Mouse (Mus musculus) embryonic facial prominence, embryonic 10.5 days (tissue): Measurements from ENCODE around the gene Chst10. TPM values are rescaled to one million over a fixed set of nuclear protein-coding genes. Genes with fewer than 3 reads are reported as not detected.

Experiments used
- DNase-seq: peaks from one replicate; pipeline ENCODE4 v3.0.0-alpha.2; 2017; ENCODE audit warnings: low spot score
- H3K27ac ChIP-seq: fragments of 300-500 bp; sonication (generic); replicated peaks from 2 replicates; pipeline ENCODE4 v1.5.1; 2016; ENCODE audit warnings: mild to moderate bottlenecking
- H3K27me3 ChIP-seq: fragments of 300-500 bp; sonication (generic); replicated peaks from 2 replicates; pipeline ENCODE4 v1.6.1; 2016; ENCODE audit warnings: low read depth, mild to moderate bottlenecking; ENCODE audit not compliant: poor library complexity, severe bottlenecking
- H3K36me3 ChIP-seq: fragments of 300-500 bp; sonication (generic); replicated peaks from 2 replicates; pipeline ENCODE4 v1.6.1; 2016; ENCODE audit warnings: mild to moderate bottlenecking, moderate library complexity
- H3K4me1 ChIP-seq: fragments of 300-500 bp; sonication (generic); 2 replicates; pipeline ENCODE4 v1.6.1; 2016
- H3K4me3 ChIP-seq: fragments of 300-500 bp; sonication (generic); 2 replicates; pipeline ENCODE4 v1.5.1; 2016; ENCODE audit warnings: mild to moderate bottlenecking, moderate library complexity
- H3K9me3 ChIP-seq: fragments of 300-500 bp; sonication (generic); 2 replicates; pipeline ENCODE4 v1.6.1; 2016; ENCODE audit warnings: mild to moderate bottlenecking
- WGBS: fragments of 180-500 bp; shearing (Covaris S2); methylation state at CpG from one replicate; pipeline ENCODE4 v1.1.7; 2016; 5-methylcytosine and 5-hydroxymethylcytosine counted together
- polyA plus RNA-seq: library from polyadenylated mRNA; unstranded; fragments of >200 nt; fragmentation: Nextera tagmentation; extraction: Ambion mirVana; gene quantifications from 2 replicates; pipeline ENCODE4 v1.2.1, GENCODE M21; 2016

The Chst10 gene
- polyA plus RNA-seq = 8.2 and 9.0 TPM in 2 replicates

DNA sequence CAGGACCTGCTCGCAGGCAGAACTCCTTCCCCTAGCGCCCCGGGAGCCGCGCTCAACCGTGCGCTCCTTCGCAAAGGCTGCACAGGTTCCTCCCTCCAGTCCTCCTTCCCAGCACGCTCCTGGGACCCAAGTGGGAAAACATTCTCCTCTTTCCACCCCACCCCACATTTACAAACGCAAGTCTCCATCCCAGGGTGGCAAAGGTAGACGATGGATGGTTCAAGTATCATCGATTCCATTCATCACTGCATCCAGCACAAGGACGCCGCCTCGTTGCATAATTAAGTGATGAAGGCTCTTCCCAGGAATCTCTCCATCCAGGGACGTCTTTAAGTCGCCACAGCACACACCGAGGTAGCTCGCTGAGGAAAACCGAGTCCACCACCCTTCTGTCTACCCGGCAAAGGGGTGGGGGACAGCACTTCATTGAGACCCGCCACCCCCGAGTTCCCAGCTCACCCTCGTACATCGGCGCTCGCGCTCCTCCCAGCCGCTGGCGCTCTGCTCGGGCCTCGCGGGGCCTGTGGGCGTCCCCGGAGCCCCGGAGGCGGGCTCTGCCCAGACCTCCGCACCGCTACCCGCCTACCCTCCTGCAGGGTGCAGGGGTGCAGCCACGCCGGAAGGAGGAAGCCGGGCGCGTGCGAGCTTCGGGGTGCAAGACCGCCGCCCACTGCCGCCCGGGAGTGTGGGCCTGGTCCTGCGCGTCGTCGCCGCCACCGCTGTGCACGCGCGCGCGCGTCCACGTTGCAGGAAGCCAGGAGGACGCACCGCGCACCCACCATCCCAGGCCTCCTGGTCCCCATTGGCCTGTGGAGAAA, at the start of gene Chst10:
TSS of gene Chst10 (minus strand) at position 731 of the 818 bp plus-strand sequence.
- Histone ChIP-seq H3K27ac (peak within 1 kb of the TSS; percentile 87), H3K27me3 (peaks cover 51% of the 10 kb centered on the region), H3K4me1 (peaks cover 19% of the 10 kb centered on the region), H3K4me3 (peak within 1 kb of the TSS; percentile 87), H3K9me3 (no peaks in the 10 kb centered on the region), H3K36me3 (no peaks in the 10 kb centered on the region)
- peak; percentile 87 for DNase-seq
- WGBS = 1% methylated on average over 67 of the region's 67 CpGs

DNA sequence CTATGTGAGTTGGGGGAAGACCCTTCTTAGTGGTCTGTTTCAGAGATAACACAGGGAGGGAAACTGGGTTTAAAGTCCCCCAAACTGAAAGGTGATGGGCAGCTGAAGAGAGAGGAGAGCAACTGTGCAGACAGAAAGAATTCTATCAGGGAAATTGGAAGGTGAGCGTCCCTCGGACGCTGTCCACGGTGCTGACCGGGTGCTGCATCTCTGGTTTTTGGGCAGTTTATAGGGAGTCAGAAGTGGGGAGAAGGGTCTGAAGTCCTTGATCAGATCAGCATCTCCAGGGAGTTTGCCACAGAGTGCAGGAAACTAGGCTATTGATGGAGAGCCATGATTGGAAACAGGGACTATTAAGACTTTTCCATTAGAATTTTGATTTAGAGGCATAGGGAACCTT, 41.6 kb upstream of the Chst10 start:
- Histone ChIP-seq H3K27me3 (no peaks in the 10 kb centered on the region), H3K27ac (no peak overlapping the region), H3K36me3 (no peaks in the 10 kb centered on the region), H3K4me3 (no peak overlapping the region), H3K9me3 (no peaks in the 10 kb centered on the region), H3K4me1 (no peaks in the 10 kb centered on the region)
- 6% methylated on average over 5 of the region's 5 CpGs for WGBS
- peak; percentile 72 for DNase-seq

DNA sequence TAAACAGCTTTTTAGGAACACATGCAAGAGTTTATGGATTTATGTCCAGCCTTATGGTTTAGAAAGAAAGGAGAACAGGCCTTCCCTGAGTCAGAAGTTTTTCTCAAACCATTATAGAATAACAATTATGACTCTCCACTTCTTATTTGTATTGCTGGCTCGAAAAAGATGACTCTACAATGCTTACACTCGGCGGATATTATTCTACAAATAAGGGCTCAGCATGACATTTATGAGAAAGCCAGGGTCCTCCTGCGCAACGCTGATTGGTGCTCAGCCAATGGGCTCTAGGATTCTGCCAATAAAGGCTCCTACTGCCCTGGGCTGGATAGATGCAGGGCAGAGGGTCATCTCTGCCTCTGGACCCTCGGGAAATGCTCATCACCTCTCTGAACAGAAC, 40.9 kb upstream of the Chst10 start, which contains the start of gene Nms:
TSS of gene Nms (plus strand) at position 301 of the 400 bp plus-strand sequence.
- 78% methylated on average over 6 of the region's 6 CpGs for WGBS
- Histone ChIP-seq H3K9me3 (no peaks in the 10 kb centered on the region), H3K27ac (no peak within 1 kb of the TSS), H3K27me3 (no peaks in the 10 kb centered on the region), H3K36me3 (no peaks in the 10 kb centered on the region), H3K4me3 (no peak within 1 kb of the TSS), H3K4me1 (no peaks in the 10 kb centered on the region)
- DNase-seq = no peak

DNA sequence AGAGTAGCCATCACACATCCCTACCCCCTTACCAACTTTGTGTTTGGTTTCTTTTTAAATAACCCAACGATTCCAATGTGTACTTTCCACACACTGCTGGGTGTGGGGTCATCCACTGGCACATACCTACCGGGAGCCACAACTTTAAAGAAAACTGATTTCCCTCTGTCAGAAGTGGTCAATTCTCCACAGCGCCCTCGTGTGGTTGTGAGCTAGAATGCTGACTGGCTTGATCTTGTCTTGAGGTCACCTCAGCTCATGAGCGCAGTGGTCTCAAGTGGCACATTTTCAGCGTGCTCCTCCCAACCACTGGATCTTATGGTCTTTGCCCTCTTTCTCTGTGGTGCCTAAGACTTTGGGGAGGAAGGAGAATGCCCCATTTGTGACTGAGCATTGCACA, 38.8 kb upstream of the Chst10 start:
- 21% methylated on average over 6 of the region's 6 CpGs for WGBS
- H3K27ac ChIP-seq = no peak overlapping the region
- no peak overlapping the region for H3K4me3 ChIP-seq
- H3K36me3 ChIP-seq = no peaks in the 10 kb centered on the region
- no peaks in the 10 kb centered on the region for H3K27me3 ChIP-seq
- peak; percentile 60 for DNase-seq
- no peaks in the 10 kb centered on the region for H3K9me3 ChIP-seq
- H3K4me1 ChIP-seq = no peaks in the 10 kb centered on the region

DNA sequence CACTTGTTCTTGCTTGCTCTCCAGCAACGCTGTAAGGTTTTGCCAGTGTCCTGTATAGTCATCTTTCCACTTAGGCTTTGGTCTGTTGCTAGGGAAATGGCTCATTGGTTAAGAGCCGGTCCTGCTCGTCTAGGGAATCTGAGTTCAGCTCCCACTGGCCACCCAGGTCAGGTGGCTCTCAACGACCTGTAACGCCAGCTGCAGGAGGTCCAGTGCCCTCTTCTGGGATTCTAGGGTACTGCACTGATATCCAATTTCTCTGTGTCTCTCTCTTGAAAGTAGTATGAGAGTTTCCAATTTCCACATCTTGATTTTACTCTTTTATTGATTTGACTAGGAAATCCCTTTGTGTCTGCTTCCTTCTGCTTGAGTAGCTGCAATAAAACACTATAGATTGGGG, 36.7 kb upstream of the Chst10 start:
- H3K4me3 ChIP-seq = no peak overlapping the region
- no peaks in the 10 kb centered on the region for H3K4me1 ChIP-seq
- DNase-seq = no peak
- H3K27me3 ChIP-seq = no peaks in the 10 kb centered on the region
- H3K27ac ChIP-seq = no peak overlapping the region
- no peaks in the 10 kb centered on the region for H3K9me3 ChIP-seq
- H3K36me3 ChIP-seq = no peaks in the 10 kb centered on the region
- 40% methylated on average over 5 of the region's 5 CpGs for WGBS

DNA sequence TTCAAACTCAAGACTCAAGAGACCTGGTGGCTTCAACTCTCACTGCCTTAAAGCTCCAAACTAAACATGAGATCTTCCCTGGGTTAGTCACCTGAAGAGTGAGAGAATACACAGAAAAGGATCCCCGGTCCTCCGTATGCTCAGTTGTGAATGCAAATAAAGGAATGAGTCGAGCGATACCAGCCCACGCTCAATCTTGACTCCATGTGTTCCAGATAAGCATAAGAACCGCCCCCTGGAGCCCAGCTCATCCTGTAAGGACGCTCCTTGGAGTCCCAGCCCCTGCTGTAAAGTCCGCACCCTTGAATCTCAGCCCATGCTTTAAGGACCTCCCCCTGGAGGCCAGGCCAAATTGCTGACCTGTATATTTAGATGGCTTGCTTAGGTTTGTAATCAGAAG, 32.8 kb upstream of the Chst10 start:
- Histone ChIP-seq H3K4me1 (no peaks in the 10 kb centered on the region), H3K27ac (no peak overlapping the region), H3K4me3 (no peak overlapping the region), H3K36me3 (no peaks in the 10 kb centered on the region), H3K9me3 (no peaks in the 10 kb centered on the region), H3K27me3 (no peaks in the 10 kb centered on the region)
- WGBS = 66% methylated on average over 8 of the region's 8 CpGs
- DNase-seq = no peak

DNA sequence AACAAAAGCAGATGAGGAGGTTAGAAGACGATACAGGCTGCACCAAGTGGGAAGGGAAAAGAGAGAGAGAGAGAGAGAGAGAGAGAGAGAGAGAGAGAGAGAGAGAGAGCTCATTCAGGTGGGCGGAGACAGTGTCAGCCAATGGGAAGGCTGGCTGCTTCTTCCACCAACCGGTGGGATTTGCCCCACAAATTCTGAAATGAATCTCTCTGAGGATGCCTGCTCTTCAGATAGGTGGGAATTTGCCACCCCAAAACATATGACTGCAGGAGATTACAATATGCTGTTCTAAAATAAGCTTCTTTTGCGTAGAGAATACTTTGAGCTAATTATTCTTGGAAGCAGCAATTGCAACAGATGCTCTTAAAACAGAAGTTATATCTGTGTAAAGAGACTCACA, 31.5 kb upstream of the Chst10 start:
- Histone ChIP-seq H3K27me3 (no peaks in the 10 kb centered on the region), H3K4me1 (no peaks in the 10 kb centered on the region), H3K36me3 (no peaks in the 10 kb centered on the region), H3K9me3 (no peaks in the 10 kb centered on the region), H3K27ac (no peak overlapping the region), H3K4me3 (no peak overlapping the region)
- DNase-seq = no peak
- 71% methylated on average over 4 of the region's 4 CpGs for WGBS

DNA sequence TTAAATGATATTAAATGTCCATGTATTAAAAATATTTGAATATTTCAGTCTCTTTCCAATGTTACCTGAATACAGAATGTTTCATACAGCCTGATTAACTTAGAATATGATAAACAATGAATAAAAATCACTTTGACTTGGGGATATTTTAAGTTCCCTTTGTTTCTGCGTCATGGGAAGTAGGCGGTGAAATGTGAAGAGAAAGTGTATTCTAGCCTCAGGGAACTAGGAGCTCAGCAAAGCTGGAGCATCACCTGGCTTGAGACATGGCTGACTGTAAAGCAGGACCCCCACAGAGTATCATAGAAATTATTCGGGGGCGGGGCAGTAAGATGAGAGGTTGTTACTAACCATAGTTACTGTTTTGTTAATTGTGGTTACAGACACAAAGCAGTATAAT, 31.0 kb upstream of the Chst10 start:
- Histone ChIP-seq H3K36me3 (no peaks in the 10 kb centered on the region), H3K9me3 (no peaks in the 10 kb centered on the region), H3K4me3 (no peak overlapping the region), H3K27ac (no peak overlapping the region), H3K4me1 (no peaks in the 10 kb centered on the region), H3K27me3 (no peaks in the 10 kb centered on the region)
- 86% methylated on average over 4 of the region's 4 CpGs for WGBS
- DNase-seq = no peak

DNA sequence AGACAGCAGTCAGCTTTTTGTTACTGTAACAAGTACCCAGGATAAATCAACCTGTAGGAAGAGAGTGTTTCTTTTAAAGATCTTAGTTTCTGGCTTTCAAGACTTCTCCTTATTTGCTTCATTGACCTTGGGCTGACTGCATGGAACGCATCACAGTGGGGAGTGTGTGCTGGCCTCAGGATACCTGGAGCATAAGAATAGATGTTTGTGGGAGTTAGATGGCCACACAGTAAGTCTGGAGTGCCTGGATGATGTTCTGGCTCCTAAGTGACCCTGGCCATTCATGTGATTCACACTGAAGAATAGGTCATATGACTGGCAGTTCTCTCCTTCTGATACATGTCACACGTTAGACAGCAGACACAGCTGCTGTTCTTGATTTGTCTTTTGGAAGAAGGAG, 6.0 kb upstream of the Chst10 start:
- no peaks in the 10 kb centered on the region for H3K4me1 ChIP-seq
- H3K27ac ChIP-seq = no peak overlapping the region
- 78% methylated on average over 2 of the region's 2 CpGs for WGBS
- no peaks in the 10 kb centered on the region for H3K9me3 ChIP-seq
- H3K27me3 ChIP-seq = peaks cover 7% of the 10 kb centered on the region; the same call in 1 of the 2 replicates
- H3K4me3 ChIP-seq = no peak overlapping the region
- DNase-seq = no peak
- H3K36me3 ChIP-seq = no peaks in the 10 kb centered on the region

DNA sequence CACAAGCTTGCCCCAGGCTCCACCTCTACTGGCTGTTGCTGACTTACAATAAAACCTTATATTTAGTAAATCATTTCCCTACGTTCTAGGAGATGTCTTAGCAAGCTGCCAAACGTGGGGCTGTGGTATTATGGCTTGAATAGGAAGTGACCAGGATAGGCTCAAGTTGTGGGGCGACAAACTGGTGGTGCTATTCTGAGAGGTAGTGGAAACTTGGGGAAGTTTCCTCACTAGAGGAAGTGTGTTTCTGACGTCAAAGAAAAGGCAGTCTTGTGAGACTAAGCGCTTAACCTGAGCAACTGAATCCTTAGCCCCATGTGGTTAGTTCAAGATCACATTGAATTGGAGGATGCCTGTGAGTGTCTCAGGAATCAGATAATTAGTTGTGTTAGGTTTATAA, 4.6 kb upstream of the Chst10 start:
- H3K4me1 ChIP-seq = peaks cover 8% of the 10 kb centered on the region; the same call in 1 of the 2 replicates
- no peak for DNase-seq
- WGBS = 69% methylated on average over 5 of the region's 5 CpGs

DNA sequence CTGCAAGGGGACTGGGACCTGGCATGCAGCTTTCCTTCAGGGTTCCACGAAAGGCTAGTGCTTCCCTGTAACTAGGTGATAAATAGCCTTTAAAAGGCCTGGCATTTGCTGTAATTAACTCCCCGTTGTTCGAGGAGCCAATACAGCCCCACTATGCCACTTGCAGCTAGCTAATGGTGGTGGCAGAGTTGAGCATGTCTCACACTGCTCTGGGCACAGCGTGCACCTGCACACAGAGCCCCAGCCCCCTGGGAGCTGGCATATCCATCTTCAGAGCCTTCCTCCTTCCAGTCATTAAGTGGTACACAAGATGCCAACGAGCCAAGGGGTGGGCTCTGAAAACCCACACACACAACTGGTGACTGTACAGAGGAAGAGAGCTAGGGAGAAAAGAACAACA, 4.9 kb downstream of the Chst10 start:
- no peak overlapping the region for H3K4me3 ChIP-seq
- 86% methylated on average over 5 of the region's 5 CpGs for WGBS
- DNase-seq = no peak

More for the DNA sequence above, 4.6 kb upstream of the Chst10 start:
- Histone ChIP-seq H3K9me3 (no peaks in the 10 kb centered on the region), H3K4me3 (no peak overlapping the region), H3K27me3 (peaks cover 21% of the 10 kb centered on the region), H3K27ac (no peak overlapping the region), H3K36me3 (no peaks in the 10 kb centered on the region)

DNA sequence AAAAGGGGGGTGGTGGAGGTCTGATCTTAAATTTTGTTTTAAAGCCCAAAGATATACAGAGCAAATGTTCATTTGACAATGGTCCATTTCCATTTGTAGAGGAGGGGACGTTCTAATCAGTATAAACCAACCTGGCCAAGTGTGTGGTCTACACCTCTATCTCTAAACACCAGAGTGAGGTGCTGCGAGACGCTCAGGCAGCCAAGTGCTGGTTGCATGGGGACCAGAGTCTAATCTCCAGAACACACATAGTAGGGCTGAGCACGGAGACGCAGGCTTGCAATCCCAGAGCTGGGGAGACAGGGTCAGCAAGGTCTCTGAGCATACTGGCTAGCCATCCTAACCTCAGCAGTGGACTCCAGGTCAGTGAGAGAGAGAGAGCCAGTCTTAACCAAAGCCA, 6.5 kb downstream of the Chst10 start:
- H3K4me1 ChIP-seq = peaks cover 12% of the 10 kb centered on the region
- no peaks in the 10 kb centered on the region for H3K36me3 ChIP-seq
- H3K9me3 ChIP-seq = no peaks in the 10 kb centered on the region
- peaks cover 18% of the 10 kb centered on the region for H3K27me3 ChIP-seq
- WGBS = 93% methylated on average over 5 of the region's 5 CpGs
- H3K4me3 ChIP-seq = no peak overlapping the region
- no peak overlapping the region for H3K27ac ChIP-seq
- DNase-seq = no peak

More for the DNA sequence above, 4.9 kb downstream of the Chst10 start:
- Histone ChIP-seq H3K27me3 (peaks cover 35% of the 10 kb centered on the region), H3K4me1 (peaks cover 16% of the 10 kb centered on the region), H3K9me3 (no peaks in the 10 kb centered on the region), H3K36me3 (no peaks in the 10 kb centered on the region), H3K27ac (no peak overlapping the region)

DNA sequence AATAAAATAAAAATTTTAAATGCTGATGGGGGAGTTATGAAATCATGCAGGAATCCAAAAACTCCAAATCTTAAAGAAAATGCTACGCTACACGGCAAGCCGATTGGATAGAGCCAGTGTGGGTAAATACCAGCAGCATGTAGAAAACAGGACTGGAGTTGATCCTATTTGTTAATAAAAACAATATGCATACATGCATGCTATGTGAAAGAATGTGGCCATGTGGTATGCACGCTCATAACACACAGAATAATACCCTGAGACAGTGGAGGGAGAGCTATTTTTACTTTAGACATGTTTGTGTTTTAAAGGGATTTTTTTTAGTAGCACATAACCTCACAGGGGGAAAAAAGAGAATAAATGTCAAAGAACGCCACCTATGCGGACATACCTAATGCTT, 9.2 kb downstream of the Chst10 start:
- no peaks in the 10 kb centered on the region for H3K36me3 ChIP-seq
- 0 out of 2 replicates have a peak, but pooled peaks cover 3% of the 10 kb centered on the region for H3K27me3 ChIP-seq
- WGBS = 93% methylated on average over 6 of the region's 6 CpGs
- H3K27ac ChIP-seq = no peak overlapping the region
- H3K4me1 ChIP-seq = peaks cover 12% of the 10 kb centered on the region
- H3K4me3 ChIP-seq = no peak overlapping the region
- DNase-seq = no peak
- no peaks in the 10 kb centered on the region for H3K9me3 ChIP-seq
